Mouse (Mus musculus) small intestine, adult 2 months (tissue): Measurements from ENCODE around the gene Wfdc3.

Experiments used
- CTCF ChIP-seq: fragments of 200-500 bp; IDR thresholded peaks from 2 replicates; pipeline ENCODE4 v1.5.1; 2012; ENCODE audit warnings: low read depth, mild to moderate bottlenecking, control low read depth, inconsistent platforms, low read length, moderate library complexity, mixed read lengths; ENCODE audit not compliant: insufficient replicate concordance, insufficient read length; ENCODE audit errors: extremely low read depth
- POLR2A ChIP-seq: fragments of 200-500 bp; IDR thresholded peaks from 2 replicates; pipeline ENCODE4 v1.6.1; 2012; ENCODE audit warnings: low read depth, mild to moderate bottlenecking, control low read depth, inconsistent platforms, low read length, moderate library complexity

GRCm38 (mm10) chr2:164723276-164723675 is 22.5 kb downstream of the Wfdc3 start:
- TF ChIP-seq CTCF: no peak
- no peak for TF ChIP-seq POLR2A
